Mouse (Mus musculus) cortical plate, adult 2 months (tissue): ENCODE measurements around the gene Caln1.

Source experiments
- CTCF ChIP-seq: fragments of 200-500 bp; IDR thresholded peaks from 2 replicates; pipeline ENCODE4 v1.5.1; 2011; ENCODE audit warnings: mild to moderate bottlenecking, control low read depth, low read length; ENCODE audit not compliant: insufficient read depth; ENCODE audit errors: extremely low read depth
- POLR2A ChIP-seq: fragments of 200-500 bp; IDR thresholded peaks from 2 replicates; pipeline ENCODE4 v1.6.1; 2011; ENCODE audit warnings: mild to moderate bottlenecking, low read length, control low read depth; ENCODE audit not compliant: insufficient read depth; ENCODE audit errors: extremely low read depth

- no peak for TF ChIP-seq CTCF
- TF ChIP-seq POLR2A: no peak
These were observed 24.3 kb upstream of the Caln1 start for GRCm38 (mm10) chr5:130344999-130345398.
